Mouse (Mus musculus) ES-E14 (cell line): Measurements from ENCODE around the gene Chodl.

Experiments
- CHD2 ChIP-seq: IDR thresholded peaks from 2 replicates; pipeline ENCODE4 v1.6.1; 2014; ENCODE audit warnings: mild to moderate bottlenecking, low read depth, low read length, inconsistent platforms
- ZC3H11A ChIP-seq: IDR thresholded peaks from 2 replicates; pipeline ENCODE4 v1.6.1; 2012; ENCODE audit warnings: low read depth, mild to moderate bottlenecking, inconsistent platforms, low read length, borderline replicate concordance
- ZNF384 ChIP-seq: IDR thresholded peaks from 2 replicates; pipeline ENCODE4 v1.6.1; 2012; ENCODE audit warnings: low read depth, low read length, inconsistent platforms

GRCm38 (mm10) chr16:78974099-78974498 lies 43.4 kb downstream of the Chodl start:
- no peak for TF ChIP-seq ZNF384
- TF ChIP-seq CHD2: no peak
- TF ChIP-seq ZC3H11A: no peak
